Mouse (Mus musculus) adrenal gland, postnatal 4 days (tissue): ENCODE results near the gene Simc1. TPM values are rescaled to one million over a fixed set of nuclear protein-coding genes. Genes with fewer than 3 reads are reported as not detected.

Experiments
- DNase-seq, 2 experiments: peaks; one replicate each; pipeline ENCODE4 v3.0.0; 2021 to 2022; ENCODE audit warnings: low spot score in 2 of 2, mixed read lengths in 2 of 2
- microRNA-seq: library from miRNA; unstranded; fragments of <30 nt; microRNA quantifications from one replicate; pipeline ENCODE4 v1.2.0, GENCODE M21; 2021
- total RNA-seq, 2 experiments: library from RNA; stranded (reverse); gene quantifications; 2 replicates each; pipeline ENCODE4 v1.2.3; 2021

The Simc1 gene
- total RNA-seq, 2 experiments from 2014 or later = 11.7 to 12.5 TPM

GRCm38 (mm10) chr13:54582860-54583259 is 79.3 kb downstream of the Simc1 start:
- no peak for DNase-seq

- no peak for DNase-seq
These were observed 82.3 kb downstream of the Simc1 start for GRCm38 (mm10) chr13:54585831-54586230.

- DNase-seq = no peak
These were observed 85.9 kb downstream of the Simc1 start for GRCm38 (mm10) chr13:54589414-54589995.

GRCm38 (mm10) chr13:54589996-54590951 is 86.7 kb downstream of the Simc1 start, which contains the start of the genes Nop16 and Higd2a:
Nop16 (minus strand) TSS chr13:54590090.
Higd2a (plus strand) TSS chr13:54590207.
- peak; percentile 76 to 94 for DNase-seq

GRCm38 (mm10) chr13:54591776-54592356 is 88.3 kb downstream of the Simc1 start:
- no peak for DNase-seq

GRCm38 (mm10) chr13:54593617-54594016 is 90.0 kb downstream of the Simc1 start:
- DNase-seq = no peak

- no peak for DNase-seq
These were observed 92.6 kb downstream of the Simc1 start for GRCm38 (mm10) chr13:54596107-54596690.

GRCm38 (mm10) chr13:54596870-54597269 is 93.3 kb downstream of the Simc1 start:
- DNase-seq = no peak

- DNase-seq = no peak
These were observed 95.1 kb downstream of the Simc1 start for GRCm38 (mm10) chr13:54598622-54599143.

Small RNA genes within 50 kb of the gene (microRNA-seq; reads per million reads assigned to microRNA genes)
- not detected for gene Gm24195

Other genes with a start within 250 kb of the Simc1 start
- gene Cplx2, start 132.4 kb upstream of the Simc1 start, total RNA-seq = 10 to 100 TPM; 46.3 to 50.4 TPM
- 10 to 100 TPM; 60.2 to 66.0 TPM for gene Thoc3, start 34.9 kb upstream of the Simc1 start, total RNA-seq
- 10 to 100 TPM; 78.0 to 89.7 TPM for gene 4833439L19Rik, start 61.7 kb downstream of the Simc1 start, total RNA-seq
- 10 to 100 TPM; 43.9 to 44.2 TPM for gene Arl10, start 71.2 kb downstream of the Simc1 start, total RNA-seq
- 10 to 100 TPM; 40.0 to 41.7 TPM for gene Nop16, start 86.3 kb downstream of the Simc1 start, total RNA-seq
- gene Higd2a, start 86.4 kb downstream of the Simc1 start, total RNA-seq = 100 to 1,000 TPM; 193 to 204 TPM
- 10 to 100 TPM; 69.3 to 72.2 TPM for gene Cltb, start 107.6 kb downstream of the Simc1 start, total RNA-seq
- 10 to 100 TPM; 74.5 to 81.4 TPM for gene Faf2, start 118.0 kb downstream of the Simc1 start, total RNA-seq
- 100 to 1,000 TPM; 134 to 137 TPM for gene Rnf44, start 190.1 kb downstream of the Simc1 start, total RNA-seq
- 1 to 10 TPM; 2.1 to 5.8 TPM for gene Cdhr2, start 197.7 kb downstream of the Simc1 start, total RNA-seq
- 10 to 100 TPM; 10.4 to 10.5 TPM for gene Gprin1, start 246.1 kb downstream of the Simc1 start, total RNA-seq